Mouse (Mus musculus): ENCODE measurements around the gene Rdh5. TPM values are rescaled to one million over a fixed set of nuclear protein-coding genes. Genes with fewer than 3 reads are reported as not detected.
A peak's percentile ranks its signal among the peaks of the same experiment; 100 is the strongest.

Gene Rdh5
- polyA plus RNA-seq, 1 experiment from 2014 or later = 8.1 TPM

DNA sequence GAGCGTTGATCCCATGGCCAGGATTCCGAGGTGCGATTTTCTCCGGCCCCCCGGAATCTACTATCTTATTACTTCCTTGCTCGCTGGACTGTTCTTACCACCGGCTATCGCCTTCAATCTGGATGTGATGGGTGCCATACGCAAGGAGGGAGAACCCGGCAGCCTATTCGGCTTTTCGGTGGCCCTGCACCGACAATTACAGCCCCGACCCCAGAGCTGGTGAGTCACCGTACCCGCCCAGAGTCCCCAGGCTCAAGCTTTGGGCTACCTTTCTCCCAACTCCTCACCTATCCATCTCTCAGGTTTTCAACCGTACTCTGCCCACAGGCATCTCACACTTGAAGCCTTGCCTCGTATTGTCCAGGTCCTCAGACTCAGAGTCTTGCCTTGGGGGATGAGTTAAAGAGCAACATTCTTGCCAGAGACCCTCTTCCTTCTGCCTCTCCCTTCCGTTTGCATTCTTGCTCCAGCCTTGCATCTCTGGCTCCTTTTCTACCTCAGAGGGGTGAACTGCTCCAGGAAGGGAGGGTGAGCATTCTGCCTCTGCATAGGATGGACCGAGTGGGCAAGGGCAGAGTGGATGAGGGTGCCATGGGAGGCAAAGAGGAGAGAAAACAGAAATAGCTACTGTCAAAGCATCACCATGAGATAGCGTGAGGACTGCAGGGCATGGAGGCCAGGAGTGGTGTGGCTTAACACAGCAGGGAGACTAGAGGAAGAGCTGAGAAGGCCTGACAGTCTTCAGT is 11.5 kb upstream of the Rdh5 start:
- no peaks in the 10 kb centered on the region for H3K27me3 ChIP-seq (ENCODE audit: control insufficient read depth, insufficient read depth, low read length)
- WGBS = 6% methylated on average over 21 of the region's 21 CpGs
- no peak overlapping the region for H3K27ac ChIP-seq (replicated peaks)
- H3K9ac ChIP-seq (ENCODE audit: low read length) = peak overlapping the region; percentile 58
- H3K4me3 ChIP-seq (ENCODE audit: low read depth, low read length) = peak overlapping the region; percentile 47
- H3K9me3 ChIP-seq (ENCODE audit: control insufficient read depth, low read length) = no peaks in the 10 kb centered on the region
- no peaks in the 10 kb centered on the region for H3K36me3 ChIP-seq (ENCODE audit: control insufficient read depth, insufficient read depth, low read length)
- H3K4me1 ChIP-seq (replicated peaks; ENCODE audit: control insufficient read depth, insufficient read depth) = no peaks in the 10 kb centered on the region
- ATAC-seq (ENCODE audit: low FRiP score, low TSS enrichment) (no peak), DNase-seq (ENCODE audit: low spot score) (no peak)
- no peak for TF ChIP-seq EP300 (optimal IDR thresholded peaks at IDR 0.05)
- no peak for TF ChIP-seq CTCF (IDR thresholded peaks at IDR 0.05; ENCODE audit: low read depth)
- peak overlapping the region; percentile 79 for H3K4me2 ChIP-seq (replicated peaks; ENCODE audit: low read depth)

DNA sequence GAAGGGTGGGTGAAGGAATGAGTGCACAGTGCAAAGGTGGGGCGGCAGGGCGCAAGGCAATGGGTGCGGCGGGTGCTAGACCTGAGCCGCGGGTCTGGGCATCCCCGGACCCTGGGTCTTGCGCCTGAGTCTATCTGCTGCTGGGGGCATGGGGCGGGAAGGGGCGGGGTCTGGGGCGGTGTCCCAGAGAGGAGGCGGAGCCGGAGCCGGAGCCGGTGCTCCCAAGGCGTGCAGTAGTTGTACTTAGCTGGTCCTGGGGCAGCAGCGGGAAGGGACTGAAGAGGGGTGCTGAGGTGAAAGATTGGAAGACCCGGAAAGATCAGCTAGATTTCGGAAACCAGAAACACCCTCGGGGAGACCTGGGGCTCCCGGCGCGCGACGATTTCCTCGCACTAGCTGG is 10.9 kb upstream of the Rdh5 start, which contains the start of gene Itga7:
Gene Itga7, plus strand, starts transcription at position 245 of the 400 bp plus-strand sequence.
- TF ChIP-seq CTCF (IDR thresholded peaks at IDR 0.05; ENCODE audit: low read depth) = no peak
- no peak for TF ChIP-seq EP300 (optimal IDR thresholded peaks at IDR 0.05)

DNA sequence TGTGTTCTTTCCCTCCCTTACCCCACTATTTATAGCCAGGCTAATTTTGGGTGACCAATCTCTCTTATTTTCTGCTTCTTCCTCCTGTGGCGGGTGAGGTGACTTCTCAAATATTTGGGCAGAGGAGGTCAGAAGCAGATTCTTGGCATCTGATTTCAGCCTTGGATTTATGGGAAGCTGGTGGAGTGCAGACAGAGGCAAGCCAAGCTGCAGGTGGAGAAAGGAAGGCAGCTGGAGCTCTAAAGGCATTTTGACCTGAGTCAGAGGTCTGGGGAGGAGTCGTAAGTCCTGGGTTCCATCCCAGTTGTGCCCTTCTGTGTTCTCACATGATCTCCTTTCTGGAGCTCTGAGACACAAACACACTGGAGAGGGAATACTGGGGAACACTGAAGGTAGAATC is 8.8 kb upstream of the Rdh5 start:
- H3K36me3 ChIP-seq (ENCODE audit: control insufficient read depth, insufficient read depth, low read length) = no peaks in the 10 kb centered on the region
- H3K9ac ChIP-seq (ENCODE audit: low read length) = no peak overlapping the region
- H3K27me3 ChIP-seq (ENCODE audit: control insufficient read depth, insufficient read depth, low read length) = no peaks in the 10 kb centered on the region
- no peaks in the 10 kb centered on the region for H3K9me3 ChIP-seq (ENCODE audit: control insufficient read depth, low read length)
- H3K4me3 ChIP-seq (ENCODE audit: low read depth, low read length) = no peak overlapping the region
- H3K4me2 ChIP-seq (replicated peaks; ENCODE audit: low read depth) = no peak overlapping the region
- no peak for TF ChIP-seq EP300 (optimal IDR thresholded peaks at IDR 0.05)
- TF ChIP-seq CTCF (IDR thresholded peaks at IDR 0.05; ENCODE audit: low read depth) = no peak
- no peaks in the 10 kb centered on the region for H3K4me1 ChIP-seq (replicated peaks; ENCODE audit: control insufficient read depth, insufficient read depth)
- no peak overlapping the region for H3K27ac ChIP-seq (replicated peaks)
- DNase-seq (ENCODE audit: low spot score) (no peak), ATAC-seq (ENCODE audit: low FRiP score, low TSS enrichment) (no peak)
- 53% methylated on average over 2 of the region's 2 CpGs for WGBS

More for the DNA sequence above, 10.9 kb upstream of the Rdh5 start, which contains the start of gene Itga7:
- H3K36me3 ChIP-seq (ENCODE audit: control insufficient read depth, insufficient read depth, low read length) = no peaks in the 10 kb centered on the region
- no peaks in the 10 kb centered on the region for H3K4me1 ChIP-seq (replicated peaks; ENCODE audit: control insufficient read depth, insufficient read depth)
- no peaks in the 10 kb centered on the region for H3K9me3 ChIP-seq (ENCODE audit: control insufficient read depth, low read length)
- ATAC-seq (ENCODE audit: low FRiP score, low TSS enrichment) (peak; percentile 64), DNase-seq (ENCODE audit: low spot score) (peak; percentile 72)
- H3K9ac ChIP-seq (ENCODE audit: low read length) = peak within 1 kb of the TSS; percentile 58
- H3K27ac ChIP-seq (replicated peaks) = no peak within 1 kb of the TSS
- peak within 1 kb of the TSS; percentile 79 for H3K4me2 ChIP-seq (replicated peaks; ENCODE audit: low read depth)
- peak within 1 kb of the TSS; percentile 47 for H3K4me3 ChIP-seq (ENCODE audit: low read depth, low read length)
- 1% methylated on average over 26 of the region's 26 CpGs for WGBS
- no peaks in the 10 kb centered on the region for H3K27me3 ChIP-seq (ENCODE audit: control insufficient read depth, insufficient read depth, low read length)

DNA sequence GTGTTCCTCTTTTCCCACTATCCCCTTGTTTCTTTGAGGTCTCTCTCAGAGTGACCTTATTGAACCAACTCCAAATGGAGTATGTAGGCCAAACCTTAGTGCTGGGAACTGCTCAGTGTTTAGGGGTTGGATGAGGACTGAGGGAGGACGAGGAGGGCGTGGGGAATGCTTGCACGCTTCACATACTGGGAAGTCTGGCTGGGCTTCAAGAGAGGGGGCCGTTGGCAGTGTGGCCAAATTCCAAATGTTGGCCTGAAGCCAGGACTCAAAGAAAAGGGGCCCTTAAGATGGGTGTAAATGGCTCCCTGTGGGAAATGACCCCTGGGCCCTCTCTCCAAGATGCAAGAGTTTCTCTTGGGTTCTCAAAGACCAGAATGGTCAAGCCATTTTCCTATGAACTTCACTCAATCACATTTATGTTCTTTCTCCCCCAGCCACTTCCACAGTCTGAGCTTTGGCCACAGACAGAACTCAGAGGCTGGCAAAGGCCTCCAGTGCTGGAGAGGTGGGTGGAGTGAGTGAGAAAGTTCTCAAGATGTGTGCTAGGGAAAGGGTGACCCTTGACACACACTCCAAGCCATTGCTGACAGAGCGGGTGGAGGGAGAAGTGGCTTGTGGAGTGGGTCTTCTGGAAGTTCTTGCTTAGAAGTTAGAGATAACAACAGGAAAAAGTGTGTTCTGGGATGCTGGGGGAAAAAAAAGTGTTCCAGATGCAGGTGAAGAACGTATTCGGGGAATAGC is 7.1 kb upstream of the Rdh5 start:
- Histone ChIP-seq H3K27ac (replicated peaks) (no peak overlapping the region), H3K27me3 (ENCODE audit: control insufficient read depth, insufficient read depth, low read length) (no peaks in the 10 kb centered on the region)
- ATAC-seq (ENCODE audit: low FRiP score, low TSS enrichment) = no peak

DNA sequence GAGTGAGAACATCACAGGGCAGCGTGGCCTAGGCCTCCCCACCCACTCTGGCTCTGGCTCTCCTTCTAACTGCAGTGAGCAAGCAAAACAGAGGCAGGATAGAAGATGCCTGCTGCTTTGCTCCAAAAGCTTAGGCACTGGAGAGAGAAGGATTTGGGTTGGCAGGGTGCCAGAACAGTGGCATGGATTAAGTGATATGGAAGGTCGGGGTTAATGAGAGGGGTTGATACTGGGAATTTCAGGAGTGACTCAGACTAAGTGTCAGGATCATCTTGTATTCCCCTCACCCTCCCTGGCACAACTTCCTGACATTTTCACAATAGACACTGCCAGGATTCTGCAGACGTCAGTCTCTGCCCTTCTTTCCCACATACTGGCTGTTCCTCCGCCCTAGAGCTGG is 5.7 kb upstream of the Rdh5 start:
- Histone ChIP-seq H3K4me3 (ENCODE audit: low read depth, low read length) (no peak overlapping the region), H3K4me1 (replicated peaks; ENCODE audit: control insufficient read depth, insufficient read depth) (0 out of 2 replicates have a peak, but pooled peaks cover 3% of the 10 kb centered on the region), H3K27me3 (ENCODE audit: control insufficient read depth, insufficient read depth, low read length) (no peaks in the 10 kb centered on the region), H3K36me3 (ENCODE audit: control insufficient read depth, insufficient read depth, low read length) (no peaks in the 10 kb centered on the region), H3K9me3 (ENCODE audit: control insufficient read depth, low read length) (no peaks in the 10 kb centered on the region), H3K27ac (replicated peaks) (no peak overlapping the region), H3K9ac (ENCODE audit: low read length) (no peak overlapping the region), H3K4me2 (replicated peaks; ENCODE audit: low read depth) (no peak overlapping the region)
- ATAC-seq (ENCODE audit: low FRiP score, low TSS enrichment) (peak; percentile 26; the same call in 1 of the 2 replicates), DNase-seq (ENCODE audit: low spot score) (no peak)
- no peak for TF ChIP-seq CTCF (IDR thresholded peaks at IDR 0.05; ENCODE audit: low read depth)
- no peak for TF ChIP-seq EP300 (optimal IDR thresholded peaks at IDR 0.05)
- WGBS = 24% methylated on average over 4 of the region's 4 CpGs

More for the DNA sequence above, 7.1 kb upstream of the Rdh5 start:
- Histone ChIP-seq H3K9me3 (ENCODE audit: control insufficient read depth, low read length) (no peaks in the 10 kb centered on the region), H3K4me2 (replicated peaks; ENCODE audit: low read depth) (no peak overlapping the region), H3K36me3 (ENCODE audit: control insufficient read depth, insufficient read depth, low read length) (no peaks in the 10 kb centered on the region), H3K9ac (ENCODE audit: low read length) (no peak overlapping the region), H3K4me3 (ENCODE audit: low read depth, low read length) (no peak overlapping the region), H3K4me1 (replicated peaks; ENCODE audit: control insufficient read depth, insufficient read depth) (no peaks in the 10 kb centered on the region)
- DNase-seq (ENCODE audit: low spot score) = no peak
- WGBS = 56% methylated on average over 7 of the region's 7 CpGs
- TF ChIP-seq CTCF (IDR thresholded peaks at IDR 0.05; ENCODE audit: low read depth) (no peak), EP300 (optimal IDR thresholded peaks at IDR 0.05) (no peak)
